Mouse (Mus musculus): ENCODE measurements around the gene Pex14. TPM values are rescaled to one million over a fixed set of nuclear protein-coding genes. Genes with fewer than 3 reads are reported as not detected.
A peak's percentile ranks its signal among the peaks of the same experiment; 100 is the strongest.

Gene Pex14
- polyA plus RNA-seq, 1 experiment from 2014 or later, result 36.0 TPM

GRCm38 (mm10) chr4:148946071-148946470 lies 153.6 kb downstream of the Pex14 start:
- peak overlapping the region; percentile 55 for H3K27ac ChIP-seq
- WGBS, result 80% methylated on average over 8 of the region's 8 CpGs
- peaks cover 5% of the 10 kb centered on the region; the same call in 1 of the 2 replicates for H3K27me3 ChIP-seq
- no peak overlapping the region for H3K4me2 ChIP-seq
- peaks cover 52% of the 10 kb centered on the region; the same call in 1 of the 2 replicates for H3K36me3 ChIP-seq
- no peaks in the 10 kb centered on the region for H3K9me3 ChIP-seq (replicated peaks)
- H3K4me1 ChIP-seq (replicated peaks), result peaks cover 50% of the 10 kb centered on the region
- H3K9ac ChIP-seq, result no peak overlapping the region; the same call in 1 of the 2 replicates
- H3K4me3 ChIP-seq, result no peak overlapping the region
- ATAC-seq (replicated peaks; ENCODE audit: insufficient number of reproducible peaks, insufficient read depth, low FRiP score, low read depth), result no peak; the same call in 1 of the 2 replicates

GRCm38 (mm10) chr4:148945476-148945881 lies 154.2 kb downstream of the Pex14 start:
- Histone ChIP-seq H3K4me2 (no peak overlapping the region), H3K4me1 (replicated peaks) (peaks cover 50% of the 10 kb centered on the region), H3K9ac (no peak overlapping the region), H3K36me3 (peaks cover 54% of the 10 kb centered on the region; the same call in 1 of the 2 replicates), H3K9me3 (replicated peaks) (no peaks in the 10 kb centered on the region), H3K4me3 (no peak overlapping the region), H3K27me3 (peaks cover 5% of the 10 kb centered on the region; the same call in 1 of the 2 replicates), H3K27ac (peak overlapping the region; percentile 55)
- no peak for ATAC-seq (replicated peaks; ENCODE audit: insufficient number of reproducible peaks, insufficient read depth, low FRiP score, low read depth)
- 51% methylated on average over 4 of the region's 4 CpGs for WGBS

GRCm38 (mm10) chr4:148943099-148943498 lies 156.6 kb downstream of the Pex14 start:
- H3K4me2 ChIP-seq, result no peak overlapping the region
- peaks cover 47% of the 10 kb centered on the region for H3K4me1 ChIP-seq (replicated peaks)
- ATAC-seq (replicated peaks; ENCODE audit: insufficient number of reproducible peaks, insufficient read depth, low FRiP score, low read depth), result no peak
- WGBS, result 35% methylated on average over 5 of the region's 5 CpGs
- H3K9me3 ChIP-seq (replicated peaks), result no peaks in the 10 kb centered on the region
- no peak overlapping the region for H3K4me3 ChIP-seq
- H3K27ac ChIP-seq, result no peak overlapping the region
- H3K9ac ChIP-seq, result no peak overlapping the region
- H3K27me3 ChIP-seq, result peaks cover 2% of the 10 kb centered on the region; the same call in 1 of the 2 replicates
- H3K36me3 ChIP-seq, result peaks cover 48% of the 10 kb centered on the region

GRCm38 (mm10) chr4:148941321-148941720 lies 158.4 kb downstream of the Pex14 start:
- 60% methylated on average over 11 of the region's 11 CpGs for WGBS
- Histone ChIP-seq H3K27ac (peak overlapping the region; percentile 68; the same call in 1 of the 2 replicates), H3K9ac (0 out of 2 replicates have a peak overlapping the region, but pooled peaks have one; percentile 10)

GRCm38 (mm10) chr4:148940674-148941211 lies 158.9 kb downstream of the Pex14 start:
- 16% methylated on average over 25 of the region's 25 CpGs for WGBS
- H3K4me2 ChIP-seq, result peak overlapping the region; percentile 51
- H3K9me3 ChIP-seq (replicated peaks), result no peaks in the 10 kb centered on the region
- H3K27me3 ChIP-seq, result peaks cover 2% of the 10 kb centered on the region; the same call in 1 of the 2 replicates
- H3K4me1 ChIP-seq (replicated peaks), result peaks cover 38% of the 10 kb centered on the region
- peak; percentile 86 for ATAC-seq (replicated peaks; ENCODE audit: insufficient number of reproducible peaks, insufficient read depth, low FRiP score, low read depth)
- peak overlapping the region; percentile 68 for H3K27ac ChIP-seq
- H3K4me3 ChIP-seq, result no peak overlapping the region
- H3K36me3 ChIP-seq, result peaks cover 53% of the 10 kb centered on the region
- H3K9ac ChIP-seq, result peak overlapping the region; percentile 38; the same call in 1 of the 2 replicates

More at GRCm38 (mm10) chr4:148941321-148941720, 158.4 kb downstream of the Pex14 start:
- H3K4me2 ChIP-seq, result peak overlapping the region; percentile 51; the same call in 1 of the 2 replicates
- no peak overlapping the region for H3K4me3 ChIP-seq
- peaks cover 2% of the 10 kb centered on the region; the same call in 1 of the 2 replicates for H3K27me3 ChIP-seq
- peaks cover 49% of the 10 kb centered on the region for H3K36me3 ChIP-seq
- ATAC-seq (replicated peaks; ENCODE audit: insufficient number of reproducible peaks, insufficient read depth, low FRiP score, low read depth), result no peak
- no peaks in the 10 kb centered on the region for H3K9me3 ChIP-seq (replicated peaks)
- H3K4me1 ChIP-seq (replicated peaks), result peaks cover 38% of the 10 kb centered on the region

GRCm38 (mm10) chr4:148938546-148938945 lies 161.1 kb downstream of the Pex14 start:
- Histone ChIP-seq H3K36me3 (peaks cover 47% of the 10 kb centered on the region), H3K4me3 (no peak overlapping the region), H3K27me3 (no peaks in the 10 kb centered on the region), H3K9ac (no peak overlapping the region), H3K4me2 (no peak overlapping the region), H3K9me3 (replicated peaks) (no peaks in the 10 kb centered on the region), H3K4me1 (replicated peaks) (peaks cover 51% of the 10 kb centered on the region), H3K27ac (no peak overlapping the region)
- ATAC-seq (replicated peaks; ENCODE audit: insufficient number of reproducible peaks, insufficient read depth, low FRiP score, low read depth), result no peak
- 78% methylated on average over 26 of the region's 26 CpGs for WGBS

GRCm38 (mm10) chr4:148936727-148937126 lies 162.9 kb downstream of the Pex14 start:
- Histone ChIP-seq H3K4me1 (replicated peaks) (peaks cover 58% of the 10 kb centered on the region), H3K4me3 (no peak overlapping the region), H3K9me3 (replicated peaks) (no peaks in the 10 kb centered on the region), H3K4me2 (no peak overlapping the region), H3K9ac (no peak overlapping the region), H3K36me3 (peaks cover 56% of the 10 kb centered on the region), H3K27ac (no peak overlapping the region), H3K27me3 (no peaks in the 10 kb centered on the region)
- WGBS, result 81% methylated on average over 12 of the region's 12 CpGs
- ATAC-seq (replicated peaks; ENCODE audit: insufficient number of reproducible peaks, insufficient read depth, low FRiP score, low read depth), result no peak

- Histone ChIP-seq H3K4me3 (no peak overlapping the region), H3K9ac (peak overlapping the region; percentile 19; the same call in 1 of the 2 replicates), H3K36me3 (peaks cover 50% of the 10 kb centered on the region), H3K9me3 (replicated peaks) (no peaks in the 10 kb centered on the region), H3K4me1 (replicated peaks) (peaks cover 59% of the 10 kb centered on the region), H3K27ac (peak overlapping the region; percentile 66; the same call in 1 of the 2 replicates), H3K27me3 (no peaks in the 10 kb centered on the region), H3K4me2 (no peak overlapping the region)
- no peak for ATAC-seq (replicated peaks; ENCODE audit: insufficient number of reproducible peaks, insufficient read depth, low FRiP score, low read depth)
- WGBS, result 79% methylated on average over 12 of the region's 12 CpGs
Measured at GRCm38 (mm10) chr4:148936111-148936510, 163.6 kb downstream of the Pex14 start.

GRCm38 (mm10) chr4:148935211-148935610 lies 164.5 kb downstream of the Pex14 start:
- H3K4me3 ChIP-seq, result no peak overlapping the region
- ATAC-seq (replicated peaks; ENCODE audit: insufficient number of reproducible peaks, insufficient read depth, low FRiP score, low read depth), result peak; percentile 57
- H3K9me3 ChIP-seq (replicated peaks), result no peaks in the 10 kb centered on the region
- no peaks in the 10 kb centered on the region for H3K27me3 ChIP-seq
- no peak overlapping the region for H3K4me2 ChIP-seq
- peak overlapping the region; percentile 66 for H3K27ac ChIP-seq
- peaks cover 47% of the 10 kb centered on the region for H3K36me3 ChIP-seq
- 14% methylated on average over 13 of the region's 13 CpGs for WGBS
- peaks cover 59% of the 10 kb centered on the region for H3K4me1 ChIP-seq (replicated peaks)
- peak overlapping the region; percentile 19; the same call in 1 of the 2 replicates for H3K9ac ChIP-seq

GRCm38 (mm10) chr4:148933109-148933508 lies 166.6 kb downstream of the Pex14 start:
- Histone ChIP-seq H3K9ac (no peak overlapping the region), H3K36me3 (peaks cover 33% of the 10 kb centered on the region; the same call in 1 of the 2 replicates), H3K4me1 (replicated peaks) (peaks cover 68% of the 10 kb centered on the region), H3K4me2 (no peak overlapping the region), H3K27ac (no peak overlapping the region), H3K4me3 (no peak overlapping the region), H3K27me3 (no peaks in the 10 kb centered on the region), H3K9me3 (replicated peaks) (no peaks in the 10 kb centered on the region)
- no peak for ATAC-seq (replicated peaks; ENCODE audit: insufficient number of reproducible peaks, insufficient read depth, low FRiP score, low read depth)
- 79% methylated on average over 13 of the region's 13 CpGs for WGBS

GRCm38 (mm10) chr4:148930721-148931229 lies 168.9 kb downstream of the Pex14 start:
- Histone ChIP-seq H3K9me3 (replicated peaks) (no peaks in the 10 kb centered on the region), H3K4me1 (replicated peaks) (peaks cover 82% of the 10 kb centered on the region), H3K4me3 (no peak overlapping the region), H3K4me2 (peak overlapping the region; percentile 39), H3K9ac (peak overlapping the region; percentile 52), H3K27me3 (no peaks in the 10 kb centered on the region), H3K27ac (peak overlapping the region; percentile 94), H3K36me3 (peaks cover 12% of the 10 kb centered on the region; the same call in 1 of the 2 replicates)
- ATAC-seq (replicated peaks; ENCODE audit: insufficient number of reproducible peaks, insufficient read depth, low FRiP score, low read depth), result peak; percentile 66
- 29% methylated on average over 9 of the region's 9 CpGs for WGBS
